Mouse (Mus musculus) megakaryocyte, adult 5-6 weeks (primary cell): ENCODE measurements around the gene Zfp691. TPM values are rescaled to one million over a fixed set of nuclear protein-coding genes. Genes with fewer than 3 reads are reported as not detected.

Source experiments
- ATAC-seq: 2 replicates; pipeline ENCODE4 v1.8.0; 2016; ENCODE audit warnings: mild to moderate bottlenecking, inconsistent platforms; ENCODE audit not compliant: poor library complexity, severe bottlenecking
- total RNA-seq, 2 experiments: library from RNA; stranded (forward) in 1 of 2; stranded (reverse) in 1 of 2; fragments of 153-499, 151-499 nt in 1 of 2; fragments of 221-1000, 200-1000 nt in 1 of 2; gene quantifications; 2 replicates each; pipeline versions ENCODE4 v1.2.3 to v1.2.4; 2015 to 2017

The Zfp691 gene
- total RNA-seq, 2 experiments from 2014 or later, result 1.9 to 10.2 TPM

GRCm38 (mm10) chr4:119172919-119173650, 910 bp downstream of the Zfp691 start:
- ATAC-seq, result 0 out of 2 replicates have a peak, but pooled peaks have one; percentile 5

GRCm38 (mm10) chr4:119167663-119168062, 6.3 kb downstream of the Zfp691 start:
- peak; percentile 96 for ATAC-seq

GRCm38 (mm10) chr4:119167068-119167467, 6.9 kb downstream of the Zfp691 start:
- no peak for ATAC-seq

GRCm38 (mm10) chr4:119165916-119166315, 8.1 kb downstream of the Zfp691 start:
- ATAC-seq, result no peak

GRCm38 (mm10) chr4:119162990-119163389, 11.0 kb downstream of the Zfp691 start:
- ATAC-seq, result no peak

- ATAC-seq, result no peak
Observed at GRCm38 (mm10) chr4:119161358-119161757, 12.6 kb downstream of the Zfp691 start.

GRCm38 (mm10) chr4:119157891-119158290, 16.1 kb downstream of the Zfp691 start:
- ATAC-seq, result no peak

- ATAC-seq, result peak; percentile 80
Observed at GRCm38 (mm10) chr4:119157186-119157585, 16.8 kb downstream of the Zfp691 start.

GRCm38 (mm10) chr4:119148741-119149140, 25.3 kb downstream of the Zfp691 start:
- ATAC-seq, result no peak

GRCm38 (mm10) chr4:119147347-119147746, 26.6 kb downstream of the Zfp691 start:
- no peak for ATAC-seq

- ATAC-seq, result no peak
Observed at GRCm38 (mm10) chr4:119146816-119147215, 27.2 kb downstream of the Zfp691 start.

- ATAC-seq, result peak; percentile 72
Observed at GRCm38 (mm10) chr4:119142230-119142871, 31.6 kb downstream of the Zfp691 start.

- ATAC-seq, result no peak
Observed at GRCm38 (mm10) chr4:119141191-119141590, 32.8 kb downstream of the Zfp691 start.

GRCm38 (mm10) chr4:119140126-119140525, 33.9 kb downstream of the Zfp691 start:
- peak; percentile 90 for ATAC-seq

- no peak for ATAC-seq
Observed at GRCm38 (mm10) chr4:119138776-119139175, 35.2 kb downstream of the Zfp691 start.

- ATAC-seq, result no peak
Observed at GRCm38 (mm10) chr4:119138171-119138570, 35.8 kb downstream of the Zfp691 start.

GRCm38 (mm10) chr4:119137313-119137712, 36.7 kb downstream of the Zfp691 start:
- ATAC-seq, result no peak

GRCm38 (mm10) chr4:119133860-119134259, 40.1 kb downstream of the Zfp691 start:
- no peak for ATAC-seq

- no peak for ATAC-seq
Observed at GRCm38 (mm10) chr4:119133306-119133705, 40.7 kb downstream of the Zfp691 start.

GRCm38 (mm10) chr4:119131189-119131910, 42.6 kb downstream of the Zfp691 start:
- peak; percentile 62 for ATAC-seq

GRCm38 (mm10) chr4:119129096-119129495, 44.9 kb downstream of the Zfp691 start:
- ATAC-seq, result no peak

GRCm38 (mm10) chr4:119128547-119128946, 45.4 kb downstream of the Zfp691 start:
- no peak for ATAC-seq
